Mouse (Mus musculus): ENCODE measurements at regions not wholly inside any gene's neighbourhood (a gene's known extent, or its start where the extent isn't known, plus 50 kb on each side); places are given as distances from the start of the nearest gene placed in this dataset.

DNA sequence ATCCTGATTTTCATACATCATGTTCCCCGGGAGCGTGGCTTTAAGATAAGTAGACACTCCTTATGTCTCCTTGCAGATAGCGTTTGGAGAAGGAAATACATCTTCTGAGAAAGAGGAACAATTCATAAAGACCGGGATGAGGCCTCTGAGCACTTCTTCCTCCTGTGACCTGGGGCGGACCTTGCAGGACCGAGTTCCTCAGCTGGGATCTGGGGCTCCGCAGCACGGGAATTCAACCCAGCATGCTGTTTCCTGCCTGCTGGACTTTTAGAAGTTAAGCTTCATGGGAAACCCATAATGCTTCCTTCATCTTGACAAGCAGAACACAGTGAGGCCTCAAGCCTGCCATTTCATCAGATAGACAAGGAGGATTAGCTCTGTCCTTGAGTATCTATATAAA, 491.4 kb downstream of the Fam19a5 start:
- no peak for DNase-seq (ENCODE audit: low spot score in 2 of 2)

DNA sequence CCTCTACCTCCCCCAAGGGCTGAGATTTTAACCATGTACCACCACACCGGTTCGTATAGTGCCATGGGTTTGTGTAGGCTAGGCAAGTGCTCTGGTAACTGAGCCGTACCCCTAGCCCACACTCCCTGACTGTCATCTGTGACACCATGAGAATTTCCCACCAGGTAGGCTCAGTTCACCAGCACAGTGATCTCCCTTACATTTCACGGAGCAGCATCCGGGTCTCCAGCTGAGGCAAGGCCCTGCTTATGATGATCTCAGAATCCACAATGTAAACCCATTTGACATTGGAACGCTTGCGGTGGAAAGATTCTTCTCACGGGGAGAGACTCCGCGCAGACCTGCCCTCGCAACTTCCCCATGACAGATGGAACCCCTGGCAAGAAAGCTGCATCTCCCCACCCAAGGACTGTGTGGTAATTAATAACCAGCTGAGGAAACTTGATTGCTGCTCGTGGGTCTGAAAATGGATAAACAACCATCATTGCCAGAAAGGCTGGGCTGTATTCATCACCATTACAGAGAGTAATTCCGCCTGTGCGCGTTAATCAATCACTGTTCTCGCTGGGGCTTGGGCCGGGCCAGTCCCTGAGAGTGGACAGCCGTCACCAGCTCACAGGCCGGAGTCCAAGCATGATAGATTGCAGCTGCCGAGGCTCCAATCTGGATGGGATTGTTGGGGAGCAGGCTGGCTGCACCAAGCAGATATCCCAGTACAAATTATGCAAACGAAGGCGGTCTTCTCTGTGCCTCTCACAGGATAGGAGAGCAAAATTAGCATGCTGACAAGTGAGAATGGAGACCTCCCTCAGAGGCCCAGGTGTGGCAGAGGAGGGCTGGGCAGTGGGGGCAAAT, 492.3 kb downstream of the Fam19a5 start:
- no peak for DNase-seq (ENCODE audit: low spot score in 2 of 2)

DNA sequence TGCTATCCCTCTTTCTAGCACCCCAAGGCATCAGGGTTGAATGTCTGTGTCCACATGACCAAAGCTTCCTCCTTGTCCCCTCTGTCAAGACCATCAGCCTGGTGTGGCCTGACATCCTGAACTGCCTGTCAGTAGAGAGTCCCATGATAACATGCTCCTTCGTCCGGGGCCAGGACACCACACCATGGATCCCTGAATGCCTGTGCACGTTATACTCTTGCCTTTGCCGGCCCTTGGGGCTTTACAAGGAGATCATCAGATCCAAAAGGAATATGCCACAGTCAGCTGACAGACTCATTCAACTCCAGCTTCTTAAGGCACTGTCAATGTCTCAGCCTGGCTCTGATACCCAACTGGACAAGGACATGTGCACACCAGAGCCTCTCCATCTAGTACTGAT, 493.5 kb downstream of the Fam19a5 start:
- DNase-seq (ENCODE audit: low spot score in 2 of 2): no peak

DNA sequence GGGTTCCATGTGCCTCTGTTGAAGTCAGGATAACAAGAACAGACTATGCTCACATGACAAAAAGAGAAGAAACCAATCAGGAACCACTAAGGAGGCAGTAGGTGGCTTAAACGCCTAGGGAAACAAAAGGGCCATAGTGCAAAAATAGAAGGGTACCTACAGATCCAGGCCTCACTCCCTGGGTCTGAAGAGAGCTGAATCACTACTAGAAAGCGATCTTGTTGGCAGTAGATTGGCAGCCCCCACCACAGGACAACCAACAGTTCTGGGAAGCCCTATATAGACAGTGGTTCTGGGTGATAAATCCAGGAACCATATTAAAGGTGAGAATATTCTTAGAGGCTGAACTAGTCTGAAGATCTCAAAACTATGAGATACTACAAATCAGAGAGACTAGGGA, 498.7 kb downstream of the Fam19a5 start:
- no peak for DNase-seq (ENCODE audit: low spot score in 2 of 2)

DNA sequence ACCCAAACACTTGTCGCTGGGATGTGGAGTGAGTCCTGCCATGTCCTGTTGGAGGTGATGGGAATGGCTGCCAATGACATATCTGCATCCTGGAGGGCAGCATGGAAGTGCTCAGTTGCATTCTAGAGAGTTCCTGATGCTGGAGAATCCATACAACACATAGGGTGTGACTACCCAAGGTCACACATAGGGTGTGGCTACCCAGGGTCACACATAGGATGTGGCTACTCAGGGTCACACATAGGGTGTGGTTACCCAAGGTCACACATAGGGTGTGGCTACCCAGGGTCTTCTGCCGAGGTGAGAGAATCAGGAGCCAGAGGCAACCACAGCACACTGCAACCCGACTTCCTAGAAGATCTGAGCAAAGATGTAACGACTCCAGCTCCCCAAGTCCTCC, 514.0 kb downstream of the Fam19a5 start:
- DNase-seq (ENCODE audit: low spot score in 2 of 2): no peak

DNA sequence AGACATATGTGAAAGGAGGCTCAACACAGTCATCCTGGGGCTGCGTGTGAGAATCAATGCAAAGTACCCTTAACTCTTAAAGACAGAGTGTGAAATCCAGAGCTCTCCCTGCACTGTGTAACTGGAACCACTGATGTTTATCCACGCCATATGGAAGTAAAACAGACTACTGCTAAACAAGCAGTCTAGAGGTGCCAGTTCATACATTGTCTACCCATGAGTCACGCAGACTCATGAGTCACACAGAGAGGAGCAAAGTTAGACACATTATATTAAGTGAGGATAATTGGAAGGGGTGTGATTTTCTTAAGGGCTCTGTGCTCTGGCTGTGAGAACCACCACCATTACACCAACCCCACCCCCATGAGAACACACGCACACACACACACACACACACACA, 516.8 kb downstream of the Fam19a5 start:
- DNase-seq (ENCODE audit: low spot score in 2 of 2): no peak

DNA sequence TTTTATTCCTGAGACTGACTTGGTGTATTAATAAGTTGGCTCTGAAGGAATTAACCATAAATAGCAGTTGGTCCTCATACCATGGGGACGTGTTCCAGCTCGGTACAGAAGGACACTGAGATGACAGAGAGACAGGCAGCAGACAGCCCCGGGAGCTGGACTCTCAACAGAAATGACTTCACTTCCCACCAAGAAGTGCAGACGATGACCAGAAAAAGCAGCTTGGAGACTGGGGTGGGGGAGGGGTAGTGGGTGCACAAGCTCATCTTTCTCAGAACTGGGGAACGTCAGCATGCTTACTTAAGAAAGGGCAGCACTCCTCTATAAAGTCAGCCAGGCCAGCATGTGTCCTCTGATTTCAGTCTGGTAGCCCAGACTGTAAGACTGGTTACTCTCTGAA, 518.9 kb downstream of the Fam19a5 start:
- no peak for DNase-seq (ENCODE audit: low spot score in 2 of 2)

DNA sequence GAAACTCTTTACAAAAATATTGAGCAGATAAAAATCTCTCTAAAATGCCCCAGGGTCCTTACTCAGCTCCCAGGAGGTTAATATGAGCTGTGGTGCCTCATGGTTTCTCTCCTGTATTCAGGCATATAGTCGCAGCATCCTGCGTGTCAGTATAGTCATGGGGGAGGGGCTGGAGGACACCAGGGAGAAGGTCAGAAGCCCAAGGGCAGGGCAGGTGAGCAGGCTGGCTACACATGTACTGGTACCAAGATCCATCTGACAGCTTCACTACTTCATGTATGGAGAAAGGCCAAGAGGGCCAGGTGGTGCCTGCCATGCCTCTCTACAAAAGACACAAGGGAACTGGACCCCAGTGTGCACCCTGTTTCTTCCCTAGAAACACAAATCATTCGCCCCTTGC, 524.4 kb downstream of the Fam19a5 start:
- DNase-seq (ENCODE audit: low spot score in 2 of 2): no peak

DNA sequence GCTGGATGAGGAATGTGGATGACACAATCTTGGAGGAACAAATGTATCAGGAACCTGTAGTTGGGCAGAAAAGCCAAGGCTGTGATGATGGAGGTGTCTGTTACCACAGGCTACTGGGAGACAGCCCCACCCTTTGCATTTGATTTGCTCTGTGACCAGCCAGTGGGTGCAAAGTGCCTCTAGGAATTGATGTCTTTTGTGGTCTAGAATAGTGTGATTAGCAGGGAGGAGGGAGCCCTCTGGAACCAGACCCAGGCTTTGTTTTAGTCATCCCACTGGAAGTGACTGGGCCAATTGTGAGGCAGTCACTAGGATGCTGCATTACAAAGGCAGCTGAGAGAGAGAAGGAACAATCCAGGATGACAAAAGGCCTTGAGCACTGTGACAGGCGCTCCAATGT, 527.4 kb upstream of the Zdhhc25 start:
- DNase-seq (ENCODE audit: low spot score in 2 of 2): no peak

DNA sequence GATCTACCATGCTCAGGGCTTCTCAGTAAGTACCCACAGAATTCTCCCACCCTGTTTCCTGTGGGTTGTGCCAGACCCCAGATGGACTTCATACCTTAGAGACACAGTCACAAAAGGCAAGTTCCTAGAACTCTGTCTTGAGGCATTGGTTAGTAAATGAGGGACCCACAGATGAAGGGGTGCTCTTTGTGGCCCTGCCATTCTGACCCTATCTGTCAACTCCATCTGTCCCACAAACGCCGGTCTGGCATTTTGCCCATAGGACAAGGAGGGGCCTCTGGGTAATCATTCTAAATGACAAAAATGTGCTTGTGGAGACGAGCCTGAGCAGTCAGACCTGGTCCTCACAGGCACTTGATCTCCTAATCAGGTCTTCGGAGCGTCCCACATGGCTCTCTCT, 516.2 kb upstream of the Zdhhc25 start:
- no peak for DNase-seq (ENCODE audit: low spot score in 2 of 2)

DNA sequence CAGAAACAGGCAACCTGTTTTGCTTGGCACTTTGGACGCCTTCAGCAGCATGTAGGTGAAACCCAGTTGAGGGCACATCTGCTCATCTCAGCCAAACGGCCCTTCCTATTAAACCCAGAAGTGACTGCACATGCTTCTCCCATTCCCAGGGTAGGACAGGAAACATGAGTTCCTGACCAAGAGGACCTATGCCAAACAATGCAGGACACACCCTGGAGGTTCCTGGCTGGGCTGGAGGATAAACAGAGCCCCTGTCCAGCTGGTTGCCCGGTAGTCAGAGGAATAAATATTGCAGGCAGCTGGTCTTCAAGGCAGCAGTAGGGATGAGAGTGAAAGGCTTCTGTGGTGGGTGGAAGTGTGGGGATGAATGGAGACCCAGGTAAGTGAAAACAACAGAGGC, 514.5 kb upstream of the Zdhhc25 start:
- no peak for DNase-seq (ENCODE audit: low spot score in 2 of 2)

DNA sequence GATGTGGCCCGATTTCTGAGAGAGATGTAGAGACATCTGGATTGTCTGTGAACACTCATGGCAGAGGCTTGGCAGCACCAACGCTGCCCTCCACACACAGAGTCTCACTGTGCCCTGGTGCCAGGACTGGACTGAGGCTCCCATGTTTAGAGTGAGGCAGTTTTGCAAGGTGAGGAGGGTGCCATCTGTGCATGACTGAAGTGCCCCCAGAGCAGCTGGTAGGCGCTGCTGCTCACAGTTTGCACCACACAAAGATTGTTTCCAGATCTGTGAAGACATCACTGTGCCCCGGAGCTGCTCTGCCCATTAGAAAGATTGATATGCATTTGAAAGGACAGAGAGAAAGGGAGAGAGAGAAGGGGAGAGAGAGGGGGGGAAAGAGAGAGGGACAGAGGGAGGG, 510.6 kb upstream of the Zdhhc25 start:
- DNase-seq (ENCODE audit: low spot score in 2 of 2): no peak

DNA sequence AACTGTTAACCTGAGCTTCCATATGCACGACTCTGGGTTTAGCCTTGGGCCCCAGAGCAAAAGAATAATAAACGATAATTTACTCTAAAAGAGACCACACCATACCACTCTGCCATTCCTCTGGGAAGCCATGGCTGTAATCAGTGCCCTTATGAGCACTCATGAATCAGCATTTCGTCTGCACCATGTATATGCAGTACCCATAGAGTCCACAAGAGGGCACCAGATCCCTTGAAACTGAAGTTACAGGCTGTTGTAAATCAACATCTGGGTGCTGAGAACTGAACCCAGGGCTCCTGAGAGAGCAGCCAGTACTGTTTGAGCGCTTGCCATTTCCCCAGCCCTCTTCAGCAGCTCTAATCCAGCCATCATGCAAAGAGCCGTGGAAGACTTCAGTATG, 508.7 kb upstream of the Zdhhc25 start:
- no peak for DNase-seq (ENCODE audit: low spot score in 2 of 2)

DNA sequence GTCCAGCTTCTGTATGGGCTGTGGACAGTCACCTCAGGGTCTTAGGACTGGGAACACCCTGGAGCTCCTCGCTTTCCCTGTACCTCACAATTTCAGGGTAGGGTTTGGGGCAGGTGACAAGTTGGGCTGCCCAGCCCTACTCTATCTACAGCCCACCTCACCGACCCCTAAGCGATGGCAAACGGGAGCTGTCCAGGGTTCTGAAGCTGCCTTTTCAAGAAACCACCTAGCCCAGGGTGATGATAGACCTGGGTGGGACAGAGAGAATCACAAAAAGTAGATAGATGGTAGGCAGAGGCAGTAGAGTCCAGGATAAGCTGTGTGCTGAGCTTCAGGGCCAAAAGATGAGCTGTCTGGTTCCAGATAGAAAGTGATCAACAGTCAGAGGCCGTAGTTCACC, 479.7 kb upstream of the Zdhhc25 start:
- DNase-seq (ENCODE audit: low spot score in 2 of 2): no peak

DNA sequence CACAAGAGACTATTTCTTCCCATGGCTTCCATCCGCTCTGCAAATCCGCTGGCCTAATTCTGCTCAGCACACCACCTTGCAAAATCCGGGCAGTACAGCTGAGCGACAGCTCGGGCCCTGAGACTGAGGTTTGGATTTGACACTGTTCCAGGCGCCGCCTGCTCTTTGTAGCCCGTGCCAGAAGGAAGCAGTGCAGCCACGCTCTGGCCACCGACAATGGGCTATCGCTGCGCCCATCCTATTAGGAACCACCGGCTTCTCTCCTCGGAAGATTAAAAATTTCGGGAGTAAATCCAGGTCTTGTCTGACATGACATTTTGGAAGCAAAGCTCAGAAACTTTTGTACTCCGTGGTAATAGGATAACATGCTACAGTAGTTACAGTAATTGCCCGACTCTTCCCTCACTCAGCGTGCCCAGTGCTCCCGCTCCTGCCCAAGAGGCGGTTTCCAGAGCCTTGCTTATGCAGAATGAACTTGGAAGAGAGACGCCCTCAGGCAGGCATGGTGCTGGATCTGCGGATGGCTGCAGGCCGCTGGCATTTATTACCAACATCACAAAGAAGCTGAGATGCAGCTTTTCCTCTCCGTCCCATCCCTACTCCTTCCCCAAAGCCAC, 476.1 kb upstream of the Zdhhc25 start:
- no peak for DNase-seq (ENCODE audit: low spot score in 2 of 2)

DNA sequence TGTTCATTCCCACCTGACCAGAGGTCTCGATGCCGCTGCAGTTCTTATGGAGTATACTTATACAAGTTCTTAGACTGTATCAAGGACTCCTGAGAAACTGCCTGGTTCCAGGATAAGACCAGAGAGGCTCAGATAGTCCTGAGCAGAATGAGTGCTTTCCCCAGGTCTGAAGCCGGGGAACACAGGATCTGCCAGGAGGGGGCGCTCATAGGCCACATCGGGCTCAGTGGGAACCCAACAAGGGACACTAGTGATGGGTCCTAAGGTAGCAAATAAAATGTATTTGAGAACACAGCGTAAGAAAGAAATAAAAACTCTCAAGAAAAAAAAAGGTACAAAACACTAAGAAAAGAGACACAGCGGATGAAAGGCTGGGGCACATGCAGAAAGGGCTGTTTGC, 454.0 kb upstream of the Zdhhc25 start:
- peak in 1 of 2 experiments; percentile 18 for DNase-seq (ENCODE audit: low spot score in 2 of 2)

DNA sequence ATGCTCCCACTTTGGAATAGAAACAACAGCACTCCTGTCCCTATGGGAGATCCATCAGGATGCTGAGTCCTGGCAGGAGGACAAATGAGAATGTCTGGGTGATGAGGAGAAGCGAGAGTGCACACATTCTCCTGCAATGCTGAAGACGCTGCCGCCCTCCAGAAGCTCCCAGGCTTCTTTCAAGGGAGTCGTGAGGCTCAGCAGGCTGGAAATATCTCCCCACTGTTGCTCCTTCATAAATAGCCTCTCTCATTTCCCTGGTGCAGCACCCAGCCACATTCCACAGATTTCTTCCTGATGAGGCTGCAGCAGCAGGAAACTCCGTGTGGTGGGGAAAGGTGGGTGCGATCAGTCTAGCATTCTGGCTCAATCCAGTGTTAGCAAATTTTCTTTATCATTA, 448.9 kb upstream of the Zdhhc25 start:
- DNase-seq (ENCODE audit: low spot score in 2 of 2): no peak

DNA sequence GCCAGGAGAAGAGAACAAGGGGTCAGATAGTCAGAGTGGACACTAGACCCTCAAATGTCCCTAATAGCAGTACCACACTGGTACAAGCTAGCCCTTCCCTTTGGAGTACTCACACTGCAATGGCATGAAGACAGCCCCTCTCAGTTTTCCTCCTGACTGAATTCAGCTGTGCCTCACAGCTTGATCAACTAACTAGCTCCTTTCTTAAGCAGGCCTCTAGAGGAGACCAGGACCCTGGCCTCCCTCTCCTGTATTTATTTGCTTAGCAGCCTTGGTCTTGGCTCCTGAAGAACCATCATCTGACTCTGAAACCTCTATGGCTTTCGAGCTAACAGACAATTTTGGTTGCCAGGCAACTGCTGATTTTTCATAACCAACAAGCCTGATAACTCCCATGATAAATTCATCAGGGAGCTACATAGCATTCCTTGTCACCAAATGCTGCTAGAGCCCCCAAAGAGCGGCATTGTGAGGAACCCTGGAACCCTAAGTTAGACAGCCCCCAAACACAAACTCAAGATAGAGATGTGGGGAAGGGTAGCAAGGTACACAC, 440.4 kb upstream of the Zdhhc25 start:
- no peak for DNase-seq (ENCODE audit: low spot score in 2 of 2)

DNA sequence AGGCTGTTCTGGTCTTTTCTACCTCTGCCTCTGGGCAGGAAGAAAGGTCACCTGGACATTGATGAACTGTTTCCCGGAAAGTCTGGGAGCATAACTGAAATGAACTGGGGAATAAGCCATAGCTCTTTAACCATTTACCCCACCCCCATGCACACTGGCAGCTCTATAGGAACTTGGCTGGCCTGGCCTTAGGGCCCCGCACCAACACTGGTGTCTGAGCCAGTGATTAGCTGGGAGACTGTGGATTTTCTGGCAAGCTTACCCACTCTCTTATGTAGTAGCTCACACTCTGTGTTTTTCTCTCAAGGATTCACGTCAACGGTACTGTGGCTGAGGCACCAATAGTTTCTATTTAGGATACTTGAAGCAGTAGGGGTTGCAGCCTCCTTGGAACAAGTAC, 439.8 kb upstream of the Zdhhc25 start:
- DNase-seq (ENCODE audit: low spot score in 2 of 2): no peak

DNA sequence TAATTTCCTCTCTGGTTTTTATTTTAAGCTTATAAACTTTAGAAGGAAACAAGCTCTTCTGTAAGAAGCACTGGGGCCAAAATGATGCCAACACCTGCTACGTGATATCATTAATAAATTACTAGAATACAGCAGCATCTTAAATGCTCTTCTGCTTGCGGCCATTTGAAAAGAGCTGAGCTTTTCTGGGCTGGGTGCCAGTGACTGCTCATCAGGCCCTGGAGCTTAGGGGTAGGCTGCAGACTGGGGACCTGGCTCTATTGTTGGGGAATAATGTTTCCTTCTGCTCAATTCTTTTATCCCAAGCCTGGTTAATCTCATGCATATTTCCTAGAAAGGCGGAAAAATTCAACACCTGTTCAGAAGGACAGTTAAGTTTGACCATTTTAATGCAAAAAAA, 436.7 kb upstream of the Zdhhc25 start:
- DNase-seq (ENCODE audit: low spot score in 2 of 2): no peak

DNA sequence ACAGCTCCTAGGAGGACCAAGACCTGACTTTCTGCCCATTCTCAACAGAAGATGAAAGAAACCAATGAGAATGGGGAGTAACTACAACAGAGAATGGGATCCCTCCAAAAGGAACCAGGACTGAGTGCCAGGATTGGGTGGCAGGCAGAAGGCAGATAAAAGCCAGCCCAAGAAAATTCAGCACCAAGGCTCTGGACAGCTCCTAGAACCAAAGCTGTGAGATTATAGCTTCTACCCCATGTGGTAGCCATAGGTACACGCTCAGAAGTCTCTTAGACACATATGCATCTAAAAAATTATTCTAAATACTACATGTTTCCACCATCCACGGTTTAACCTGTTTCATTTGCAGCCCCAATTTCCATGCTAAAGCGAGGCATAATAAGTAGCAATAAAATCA, 425.8 kb upstream of the Zdhhc25 start:
- DNase-seq (ENCODE audit: low spot score in 2 of 2): peak in 1 of 2 experiments; percentile 2

DNA sequence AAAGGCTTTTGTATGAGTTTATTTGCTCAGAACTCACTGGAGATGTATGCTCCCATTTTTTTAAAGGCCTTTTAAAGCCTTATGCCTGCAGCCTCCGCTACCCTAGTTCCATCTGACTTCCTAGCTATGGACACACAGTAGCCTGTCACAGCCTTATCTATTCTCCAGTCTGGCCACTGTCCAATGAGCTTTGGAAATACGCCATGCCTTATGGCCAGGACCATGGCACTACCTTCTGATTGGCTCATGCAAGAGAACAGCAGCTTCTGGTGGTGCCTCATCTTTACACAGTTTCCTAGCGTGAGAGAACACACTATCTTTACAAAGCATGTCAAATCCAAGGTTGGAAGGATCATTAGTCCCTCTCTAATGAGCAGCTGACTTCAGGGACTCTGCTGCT, 424.1 kb upstream of the Zdhhc25 start:
- no peak for DNase-seq (ENCODE audit: low spot score in 2 of 2)

DNA sequence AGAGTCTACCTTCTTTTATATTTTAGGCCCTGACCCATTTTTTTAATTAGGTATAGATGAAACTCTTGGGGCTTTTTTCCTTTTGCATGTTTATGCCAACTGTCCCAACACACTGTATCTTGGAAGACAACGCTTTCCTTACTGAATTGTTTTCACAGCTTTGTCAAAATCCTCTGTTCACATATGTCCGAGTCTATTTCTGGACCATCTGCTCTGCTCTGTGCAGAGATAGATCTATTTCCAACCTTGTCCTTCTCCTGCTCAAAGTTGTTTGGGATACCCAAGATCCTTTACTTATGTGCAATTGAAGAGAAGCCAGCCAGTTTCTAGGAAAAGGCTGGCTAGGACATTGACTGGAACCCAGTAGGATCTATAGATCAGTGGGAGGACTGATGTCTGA, 403.6 kb upstream of the Zdhhc25 start:
- no peak for DNase-seq (ENCODE audit: low spot score in 2 of 2)

Measured in urinary bladder, adult 18-20 months (tissue).